Mouse (Mus musculus) liver, adult 2 months (tissue): ENCODE results near the gene Nnmt.

Experiments
- CTCF ChIP-seq: fragments of 200-500 bp; IDR thresholded peaks from 2 replicates; pipeline ENCODE4 v1.5.1; 2011; ENCODE audit warnings: low read depth, low read length, control low read depth
- POLR2A ChIP-seq: fragments of 200-500 bp; IDR thresholded peaks from 2 replicates; pipeline ENCODE4 v1.6.1; 2011; ENCODE audit warnings: low read length, control low read depth; ENCODE audit not compliant: insufficient read depth; ENCODE audit errors: extremely low read depth

DNA sequence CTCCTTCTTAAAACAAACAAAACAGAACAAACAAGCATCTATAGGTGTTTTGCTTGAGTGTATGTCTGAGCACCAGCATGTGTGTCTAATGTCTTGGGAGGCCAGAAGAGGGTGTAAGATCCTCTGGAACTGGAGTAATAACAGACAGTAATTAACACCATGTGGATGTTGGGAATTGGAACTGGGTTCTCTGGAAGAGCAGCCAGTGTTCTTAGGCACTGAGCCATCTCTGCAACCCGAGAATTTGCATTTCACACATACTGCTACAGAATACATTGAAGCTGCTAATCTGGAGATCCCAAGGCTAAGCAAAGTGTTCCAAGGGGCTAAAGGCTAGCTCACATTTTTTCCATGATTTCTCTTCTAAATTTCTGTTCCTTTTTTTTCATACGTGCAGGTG, 4.9 kb downstream of the Nnmt start:
- no peak for TF ChIP-seq POLR2A
- TF ChIP-seq CTCF = no peak
